Mouse (Mus musculus): ENCODE data around the gene Elf4. TPM values are rescaled to one million over a fixed set of nuclear protein-coding genes. Genes with fewer than 3 reads are reported as not detected.

The Elf4 gene
- polyA plus RNA-seq (2015; fragmentation: Nextera tagmentation; extraction: Ambion mirVana), result 0.43 and 0.72 TPM in 2 replicates

DNA sequence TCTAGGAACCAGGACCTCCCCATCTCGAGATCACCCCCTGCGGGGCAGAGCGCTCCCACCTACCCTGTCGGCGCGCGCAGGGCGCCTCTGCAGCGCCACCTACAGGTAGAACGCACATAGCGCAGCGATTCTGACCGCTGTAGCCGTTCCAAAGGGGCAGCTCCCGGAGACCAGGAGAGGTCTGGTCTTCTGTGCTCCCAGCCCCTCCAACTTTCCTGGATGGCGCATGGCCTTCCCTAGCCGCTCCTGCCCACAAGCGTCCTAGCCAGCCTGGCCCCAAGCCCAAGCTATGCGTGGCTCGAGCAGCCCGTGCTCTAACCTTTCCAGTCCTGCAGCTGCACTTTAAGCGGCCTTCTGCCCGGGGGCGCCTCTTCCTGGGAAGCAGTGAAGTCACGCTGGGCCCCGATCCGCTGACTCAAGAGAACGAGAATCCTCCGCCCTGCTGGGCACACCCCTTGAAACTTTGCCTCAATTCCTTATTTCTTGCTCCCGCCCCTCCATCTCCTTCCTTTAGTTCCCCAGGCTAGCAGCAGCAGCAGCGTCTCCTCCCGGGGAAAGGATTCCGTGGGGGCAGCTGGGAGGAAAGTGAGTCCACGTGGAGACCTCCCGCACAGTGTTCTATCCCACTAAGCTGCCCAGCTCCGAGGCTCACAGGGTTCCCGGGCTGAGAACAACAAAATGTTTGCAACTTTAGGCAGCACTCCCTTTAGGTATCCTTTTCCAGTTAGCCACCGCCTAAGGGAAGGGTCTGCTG lies at the start of gene Elf4:
Gene Elf4, minus strand, starts transcription at position 379 of the 754 bp plus-strand sequence.
- ATAC-seq, result peak; percentile 84
- Histone ChIP-seq H3K27me3 (no peaks in the 10 kb centered on the region), H3K36me3 (ENCODE audit: poor library complexity, severe bottlenecking) (no peaks in the 10 kb centered on the region)

DNA sequence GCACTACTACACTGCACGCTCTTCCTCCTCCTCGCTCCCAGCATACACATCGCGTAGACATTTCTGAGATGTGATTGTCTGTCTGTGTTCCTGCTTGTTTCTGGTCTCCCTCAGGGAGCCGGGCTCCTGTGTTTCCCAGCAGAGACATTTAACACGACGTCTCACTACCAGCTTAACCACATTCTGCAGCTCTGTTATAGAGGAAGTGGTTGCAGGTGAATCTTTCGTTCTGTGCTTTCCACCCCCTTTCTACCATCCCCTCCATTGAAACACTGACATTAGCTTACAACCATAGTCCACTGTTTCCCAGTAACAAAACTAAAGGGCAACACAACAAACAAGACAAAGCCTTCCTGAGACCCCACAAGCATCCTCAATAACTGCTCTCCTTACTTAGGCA lies 30.8 kb upstream of the Elf4 start:
- H3K27ac ChIP-seq, result no peak overlapping the region
- ATAC-seq, result no peak
- 95% methylated on average over 8 of the region's 8 CpGs for WGBS
- H3K4me2 ChIP-seq, result no peak overlapping the region
- no peaks in the 10 kb centered on the region for H3K9me3 ChIP-seq (replicated peaks)
- H3K9ac ChIP-seq, result no peak overlapping the region
- H3K4me3 ChIP-seq, result no peak overlapping the region
- peaks cover 39% of the 10 kb centered on the region for H3K36me3 ChIP-seq (ENCODE audit: poor library complexity, severe bottlenecking)
- H3K27me3 ChIP-seq, result no peaks in the 10 kb centered on the region
- H3K4me1 ChIP-seq, result no peaks in the 10 kb centered on the region

More for the DNA sequence above, at the start of gene Elf4:
- H3K4me3 ChIP-seq, result peak within 1 kb of the TSS; percentile 34
- peak within 1 kb of the TSS; percentile 63 for H3K4me2 ChIP-seq
- H3K9ac ChIP-seq, result peak within 1 kb of the TSS; percentile 45
- H3K9me3 ChIP-seq (replicated peaks), result no peaks in the 10 kb centered on the region
- H3K27ac ChIP-seq, result no peak within 1 kb of the TSS
- WGBS, result 19% methylated on average over 38 of the region's 38 CpGs
- no peaks in the 10 kb centered on the region for H3K4me1 ChIP-seq

DNA sequence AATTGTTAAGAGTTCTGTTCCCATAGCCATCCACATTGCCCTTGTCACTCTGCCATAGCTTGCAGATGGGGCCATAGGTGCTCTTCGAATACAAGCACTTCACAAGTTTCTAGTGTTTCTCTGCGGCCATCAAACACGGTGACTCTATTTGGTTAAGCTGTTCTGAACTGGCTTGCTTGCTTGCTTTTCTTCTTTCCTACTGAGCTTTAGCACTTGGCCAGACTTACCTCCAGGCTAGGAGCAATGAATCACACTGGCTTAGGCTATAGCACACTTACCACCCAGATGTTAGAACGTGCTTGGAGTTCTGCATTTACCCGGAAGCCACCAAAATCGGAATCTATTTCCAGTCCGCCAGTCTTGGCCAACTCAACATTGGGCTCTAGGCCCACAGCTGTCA lies 18.8 kb upstream of the Elf4 start:
- Histone ChIP-seq H3K27ac (no peak overlapping the region), H3K27me3 (no peaks in the 10 kb centered on the region), H3K4me1 (no peaks in the 10 kb centered on the region), H3K4me3 (no peak overlapping the region), H3K4me2 (no peak overlapping the region), H3K9ac (no peak overlapping the region), H3K9me3 (replicated peaks) (no peaks in the 10 kb centered on the region), H3K36me3 (ENCODE audit: poor library complexity, severe bottlenecking) (peaks cover 64% of the 10 kb centered on the region)
- 91% methylated on average over 7 of the region's 7 CpGs for WGBS
- no peak for ATAC-seq

DNA sequence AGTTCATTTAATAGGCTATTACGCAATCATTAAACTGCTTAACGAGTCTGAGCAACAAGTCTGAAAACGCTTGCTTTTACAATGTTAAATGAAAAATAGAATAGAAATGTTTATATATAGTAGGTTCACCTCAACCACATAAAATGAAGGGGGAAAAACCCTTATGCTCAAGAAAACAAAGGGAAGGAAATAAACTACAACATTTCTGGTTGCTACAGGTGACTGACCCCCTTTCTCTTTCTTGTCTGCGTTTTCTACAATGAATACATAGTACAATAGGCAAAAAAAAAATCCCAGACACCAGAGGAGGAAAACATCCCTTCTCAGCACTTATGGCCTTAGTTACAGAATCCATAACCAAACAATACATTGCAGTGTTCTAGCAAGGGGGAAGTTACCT lies 18.2 kb upstream of the Elf4 start:
- no peak for ATAC-seq
- no peak overlapping the region for H3K4me3 ChIP-seq
- H3K4me1 ChIP-seq, result no peaks in the 10 kb centered on the region
- WGBS, result 65% methylated on average over 4 of the region's 4 CpGs
- no peaks in the 10 kb centered on the region for H3K9me3 ChIP-seq (replicated peaks)
- H3K36me3 ChIP-seq (ENCODE audit: poor library complexity, severe bottlenecking), result peaks cover 69% of the 10 kb centered on the region
- H3K27ac ChIP-seq, result no peak overlapping the region
- no peak overlapping the region for H3K4me2 ChIP-seq
- no peak overlapping the region for H3K9ac ChIP-seq
- H3K27me3 ChIP-seq, result no peaks in the 10 kb centered on the region

DNA sequence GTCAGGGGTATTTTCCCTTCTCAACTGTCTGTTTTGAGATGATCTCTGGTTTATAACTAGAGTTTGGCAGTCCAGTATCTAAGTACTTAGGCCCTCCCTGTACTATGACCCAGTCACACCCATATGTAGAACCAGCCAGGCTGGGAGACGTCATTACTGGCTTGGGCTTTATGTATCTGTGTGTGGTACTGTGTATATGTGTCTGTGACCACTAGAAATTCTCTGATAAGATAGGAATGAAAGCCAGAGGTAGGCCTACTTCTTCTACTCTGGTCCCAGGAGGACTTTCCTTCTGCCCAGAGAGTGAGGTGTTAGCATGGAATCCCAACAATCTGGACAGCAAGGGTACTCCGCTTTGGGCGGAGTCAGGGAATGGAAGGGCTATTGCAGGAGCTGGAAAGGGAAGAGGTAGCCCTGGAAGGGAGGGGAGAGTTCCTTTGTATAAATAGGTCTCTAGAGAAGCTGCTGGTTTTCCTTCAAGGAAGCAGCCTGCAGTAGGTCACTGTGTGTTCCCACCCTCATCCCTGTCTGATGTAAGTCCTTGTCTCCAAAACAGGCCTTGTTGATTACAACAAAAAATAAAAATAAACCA lies 4.5 kb upstream of the Elf4 start:
- no peak for ATAC-seq
- Histone ChIP-seq H3K4me2 (no peak overlapping the region), H3K9ac (no peak overlapping the region), H3K9me3 (replicated peaks) (no peaks in the 10 kb centered on the region), H3K36me3 (ENCODE audit: poor library complexity, severe bottlenecking) (peaks cover 3% of the 10 kb centered on the region; the same call in 1 of the 2 replicates), H3K4me3 (no peak overlapping the region), H3K27ac (no peak overlapping the region), H3K4me1 (no peaks in the 10 kb centered on the region), H3K27me3 (no peaks in the 10 kb centered on the region)
- WGBS, result 90% methylated on average over 3 of the region's 3 CpGs

DNA sequence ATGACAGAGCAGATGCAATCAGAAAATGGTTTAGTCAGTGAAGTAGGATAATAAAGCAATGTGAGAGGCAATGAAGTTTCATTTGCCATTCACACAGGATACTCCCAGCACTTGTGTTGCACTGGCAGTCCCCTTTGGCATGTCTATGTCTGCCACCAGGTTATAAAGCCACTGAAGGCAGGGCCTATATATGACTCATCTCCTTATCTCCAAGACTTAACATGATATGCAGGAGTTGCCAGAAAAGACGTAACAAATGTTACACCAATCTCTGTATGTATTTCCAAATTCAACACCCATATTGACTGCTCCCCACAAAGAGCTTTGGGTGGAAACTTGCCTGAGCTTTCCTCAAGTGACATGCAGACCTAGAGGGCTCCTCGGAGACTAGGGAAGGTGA lies 3.2 kb upstream of the Elf4 start:
- no peaks in the 10 kb centered on the region for H3K36me3 ChIP-seq (ENCODE audit: poor library complexity, severe bottlenecking)
- H3K27ac ChIP-seq, result no peak overlapping the region
- no peaks in the 10 kb centered on the region for H3K27me3 ChIP-seq
- WGBS, result 92% methylated on average over 2 of the region's 2 CpGs
- no peaks in the 10 kb centered on the region for H3K4me1 ChIP-seq
- ATAC-seq, result no peak
- H3K4me3 ChIP-seq, result no peak overlapping the region
- no peak overlapping the region for H3K4me2 ChIP-seq
- no peak overlapping the region for H3K9ac ChIP-seq
- no peaks in the 10 kb centered on the region for H3K9me3 ChIP-seq (replicated peaks)

DNA sequence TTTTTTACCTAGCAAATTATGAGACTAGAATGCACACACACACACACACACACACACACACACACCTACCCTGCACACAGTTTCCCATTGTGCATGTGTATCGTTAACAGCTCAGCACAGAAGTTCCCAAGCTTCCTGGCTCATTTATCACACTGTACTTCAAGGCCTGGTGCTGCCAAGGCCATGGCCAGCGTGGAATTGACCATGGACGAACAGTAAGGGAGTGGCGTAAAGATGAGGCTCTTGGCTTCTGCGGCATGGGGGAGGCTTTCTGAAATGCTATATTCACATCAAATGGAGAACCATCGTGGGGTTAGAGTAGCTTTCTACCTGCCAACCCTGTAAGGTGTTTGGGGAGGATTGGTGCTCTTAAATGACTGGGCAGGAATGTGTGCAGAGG lies 1.5 kb upstream of the Elf4 start:
- Histone ChIP-seq H3K4me1 (no peaks in the 10 kb centered on the region), H3K4me2 (no peak overlapping the region), H3K9ac (no peak overlapping the region), H3K27ac (no peak overlapping the region), H3K4me3 (no peak overlapping the region), H3K36me3 (ENCODE audit: poor library complexity, severe bottlenecking) (no peaks in the 10 kb centered on the region), H3K9me3 (replicated peaks) (no peaks in the 10 kb centered on the region), H3K27me3 (no peaks in the 10 kb centered on the region)
- 92% methylated on average over 6 of the region's 6 CpGs for WGBS
- ATAC-seq, result no peak

DNA sequence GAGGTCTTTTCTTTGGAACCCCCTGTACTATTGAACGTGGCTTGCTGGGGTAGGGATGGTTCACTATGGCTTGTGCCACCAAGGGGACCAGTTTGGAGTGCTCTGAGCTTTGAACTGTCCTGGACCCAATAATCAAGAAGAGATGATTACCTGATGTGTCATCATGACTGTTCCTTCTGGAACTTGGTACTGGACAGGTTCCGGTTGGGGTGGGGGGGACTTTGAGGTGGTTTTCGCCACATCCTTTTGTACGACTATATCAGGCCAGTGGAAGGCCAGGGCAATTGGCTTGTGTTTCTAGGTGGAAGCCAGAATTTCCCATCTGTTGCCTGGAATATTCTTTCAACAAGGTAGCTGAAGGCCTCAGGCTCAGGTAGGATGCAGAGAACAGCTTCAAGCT lies 704 bp upstream of the Elf4 start:
- Histone ChIP-seq H3K36me3 (ENCODE audit: poor library complexity, severe bottlenecking) (no peaks in the 10 kb centered on the region), H3K9ac (no peak overlapping the region), H3K4me3 (no peak overlapping the region), H3K9me3 (replicated peaks) (no peaks in the 10 kb centered on the region), H3K4me1 (no peaks in the 10 kb centered on the region), H3K27me3 (no peaks in the 10 kb centered on the region), H3K27ac (no peak overlapping the region), H3K4me2 (no peak overlapping the region)
- 83% methylated on average over 4 of the region's 4 CpGs for WGBS
- ATAC-seq, result no peak

DNA sequence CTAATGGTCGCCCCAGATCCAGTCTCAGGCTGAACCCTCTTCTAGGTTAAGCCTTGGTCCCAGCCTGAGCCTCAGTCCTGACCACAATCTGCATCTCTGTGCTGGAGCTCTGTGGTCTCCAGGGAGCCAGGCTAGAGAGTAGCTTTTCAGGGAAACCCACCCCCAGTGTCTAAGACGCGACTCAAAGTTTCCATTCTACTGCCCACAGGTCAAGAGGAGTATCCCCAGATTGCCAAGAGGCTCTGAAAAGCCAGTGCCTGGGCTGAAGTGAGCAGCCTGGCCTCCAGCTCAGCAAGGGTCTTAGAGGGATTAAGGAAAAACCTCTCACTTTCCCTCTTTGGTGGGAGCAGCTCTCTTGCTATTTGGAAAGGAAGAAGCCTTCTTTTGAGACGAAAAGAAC lies 635 bp downstream of the Elf4 start:
- H3K9ac ChIP-seq, result peak overlapping the region; percentile 45

DNA sequence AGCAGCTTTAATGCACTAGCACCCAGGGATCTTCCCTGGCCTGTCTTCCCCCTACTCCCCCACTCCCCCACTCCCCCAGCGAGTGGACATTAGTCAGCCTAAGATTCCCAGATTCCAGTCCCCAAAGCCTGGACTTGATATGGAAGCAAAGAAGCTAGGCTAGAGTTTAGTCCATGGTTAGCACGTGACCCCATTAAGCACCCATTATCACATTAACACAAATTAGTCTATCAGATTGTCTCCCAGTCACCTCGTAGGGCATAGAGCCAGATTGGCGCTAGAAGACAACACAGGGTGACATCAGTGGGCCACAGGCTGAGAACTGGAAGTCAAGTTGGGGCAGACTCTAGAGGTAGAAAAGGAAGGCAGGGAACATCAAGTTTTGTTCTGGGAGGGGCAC lies 1.9 kb downstream of the Elf4 start:
- Histone ChIP-seq H3K9me3 (replicated peaks) (no peaks in the 10 kb centered on the region), H3K9ac (no peak overlapping the region), H3K4me3 (no peak overlapping the region), H3K27ac (no peak overlapping the region), H3K4me2 (no peak overlapping the region), H3K36me3 (ENCODE audit: poor library complexity, severe bottlenecking) (no peaks in the 10 kb centered on the region), H3K4me1 (no peaks in the 10 kb centered on the region), H3K27me3 (no peaks in the 10 kb centered on the region)
- 76% methylated on average over 4 of the region's 4 CpGs for WGBS
- ATAC-seq, result no peak

More for the DNA sequence above, 635 bp downstream of the Elf4 start:
- Histone ChIP-seq H3K4me2 (peak overlapping the region; percentile 63), H3K27ac (no peak overlapping the region), H3K27me3 (no peaks in the 10 kb centered on the region), H3K9me3 (replicated peaks) (no peaks in the 10 kb centered on the region), H3K4me1 (no peaks in the 10 kb centered on the region), H3K4me3 (peak overlapping the region; percentile 34), H3K36me3 (ENCODE audit: poor library complexity, severe bottlenecking) (no peaks in the 10 kb centered on the region)
- WGBS, result 7% methylated on average over 4 of the region's 4 CpGs
- ATAC-seq, result peak; percentile 16; the same call in 1 of the 2 replicates

DNA sequence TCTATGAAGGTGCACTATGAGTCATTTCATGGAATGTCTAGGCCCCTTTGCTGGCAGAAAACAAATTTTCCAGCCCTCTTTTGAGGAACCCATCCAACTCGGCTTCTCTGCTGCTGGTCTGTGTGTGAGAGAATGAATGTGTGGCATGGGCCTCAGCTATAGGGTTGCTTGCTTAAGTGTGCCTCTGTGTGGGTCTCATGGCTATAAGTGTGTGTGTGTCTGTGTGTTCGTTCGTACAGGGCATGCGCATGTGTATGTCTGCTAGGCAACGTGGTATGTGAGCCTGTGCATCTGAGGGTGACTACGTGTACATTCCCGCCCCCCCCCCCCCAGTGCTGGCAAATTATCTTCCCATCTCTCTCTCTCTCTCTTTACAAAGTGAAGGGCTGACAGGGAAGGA lies 2.4 kb downstream of the Elf4 start:
- ATAC-seq, result no peak
- Histone ChIP-seq H3K4me3 (no peak overlapping the region), H3K4me1 (no peaks in the 10 kb centered on the region), H3K9me3 (replicated peaks) (no peaks in the 10 kb centered on the region), H3K4me2 (no peak overlapping the region), H3K9ac (no peak overlapping the region), H3K36me3 (ENCODE audit: poor library complexity, severe bottlenecking) (no peaks in the 10 kb centered on the region), H3K27me3 (no peaks in the 10 kb centered on the region), H3K27ac (no peak overlapping the region)
- 91% methylated on average over 7 of the region's 7 CpGs for WGBS

DNA sequence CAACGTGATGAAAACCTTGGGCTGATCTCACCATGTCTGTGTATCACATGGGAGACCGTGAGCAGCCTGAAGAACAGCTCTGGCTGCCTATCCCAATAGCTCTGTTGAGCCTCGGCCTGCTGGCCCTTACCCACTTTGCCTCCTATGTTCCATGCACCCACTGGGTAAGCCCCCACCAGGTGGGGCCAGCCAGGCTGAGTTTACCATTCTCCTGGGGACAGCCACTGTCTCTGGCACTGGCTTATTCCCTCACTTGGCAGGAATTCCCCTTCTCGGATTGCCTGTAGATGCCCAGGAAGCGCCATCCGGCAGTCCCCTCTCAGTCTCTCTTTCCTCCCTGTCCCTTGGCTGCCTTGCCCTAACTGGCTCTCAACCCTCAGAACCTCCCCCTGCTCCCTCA lies 6.0 kb downstream of the Elf4 start:
- Histone ChIP-seq H3K27me3 (peaks cover 28% of the 10 kb centered on the region), H3K27ac (no peak overlapping the region), H3K9me3 (replicated peaks) (no peaks in the 10 kb centered on the region; the same call in 1 of the 2 replicates), H3K9ac (no peak overlapping the region), H3K4me3 (no peak overlapping the region), H3K4me1 (no peaks in the 10 kb centered on the region), H3K36me3 (ENCODE audit: poor library complexity, severe bottlenecking) (no peaks in the 10 kb centered on the region), H3K4me2 (no peak overlapping the region)
- WGBS, result 62% methylated on average over 6 of the region's 6 CpGs
- no peak for ATAC-seq

All from forebrain, embryonic 13.5 days (tissue).